Mouse (Mus musculus): Measurements from ENCODE around the gene Zfp628. TPM values are rescaled to one million over a fixed set of nuclear protein-coding genes. Genes with fewer than 3 reads are reported as not detected.

Gene Zfp628
- polyA plus RNA-seq, 1 experiment = 6.3 TPM

GRCm38 (mm10) chr7:4934160-4934914 lies 19.3 kb downstream of the Zfp628 start:
- no peak overlapping the region for H3K27ac ChIP-seq (ENCODE audit: insufficient read depth, low read length)
- no peaks in the 10 kb centered on the region for H3K4me1 ChIP-seq (ENCODE audit: control insufficient read depth, insufficient read depth, low read length)
- H3K4me3 ChIP-seq (ENCODE audit: insufficient read depth, low read length) = no peak overlapping the region
- TF ChIP-seq CTCF (IDR thresholded peaks at IDR 0.05; ENCODE audit: borderline replicate concordance, insufficient read depth, low read length) (no peak), POLR2A (IDR thresholded peaks at IDR 0.05; ENCODE audit: low read depth, low read length) (no peak)

GRCm38 (mm10) chr7:4936832-4937231 lies 21.8 kb downstream of the Zfp628 start:
- Histone ChIP-seq H3K27ac (ENCODE audit: insufficient read depth, low read length) (no peak overlapping the region), H3K4me3 (ENCODE audit: insufficient read depth, low read length) (no peak overlapping the region), H3K4me1 (ENCODE audit: control insufficient read depth, insufficient read depth, low read length) (no peaks in the 10 kb centered on the region)
- TF ChIP-seq CTCF (IDR thresholded peaks at IDR 0.05; ENCODE audit: borderline replicate concordance, insufficient read depth, low read length) (no peak), POLR2A (IDR thresholded peaks at IDR 0.05; ENCODE audit: low read depth, low read length) (no peak)

DNA sequence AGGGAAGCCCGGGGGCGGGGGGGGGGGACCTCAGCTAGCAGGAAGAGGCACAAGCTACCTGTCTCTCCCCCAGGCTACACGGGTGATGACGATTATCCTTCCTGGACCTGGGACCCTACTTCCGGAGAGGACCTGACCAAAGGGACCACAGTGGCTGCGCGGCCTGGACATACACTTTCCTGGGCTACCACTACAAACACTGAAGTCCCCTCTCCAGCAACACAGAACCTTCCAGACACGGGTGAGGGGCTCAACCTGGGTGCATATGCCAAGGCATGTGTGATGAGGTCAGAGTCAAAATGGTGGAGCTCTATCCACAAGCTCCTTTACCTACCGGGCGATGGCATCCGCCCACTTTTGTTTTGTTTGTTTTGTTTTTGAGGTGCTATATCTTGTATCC lies 22.4 kb downstream of the Zfp628 start:
- no peak overlapping the region for H3K4me3 ChIP-seq (ENCODE audit: insufficient read depth, low read length)
- no peaks in the 10 kb centered on the region for H3K4me1 ChIP-seq (ENCODE audit: control insufficient read depth, insufficient read depth, low read length)
- no peak overlapping the region for H3K27ac ChIP-seq (ENCODE audit: insufficient read depth, low read length)
- no peak for TF ChIP-seq POLR2A (IDR thresholded peaks at IDR 0.05; ENCODE audit: low read depth, low read length)
- no peak for TF ChIP-seq CTCF (IDR thresholded peaks at IDR 0.05; ENCODE audit: borderline replicate concordance, insufficient read depth, low read length)

DNA sequence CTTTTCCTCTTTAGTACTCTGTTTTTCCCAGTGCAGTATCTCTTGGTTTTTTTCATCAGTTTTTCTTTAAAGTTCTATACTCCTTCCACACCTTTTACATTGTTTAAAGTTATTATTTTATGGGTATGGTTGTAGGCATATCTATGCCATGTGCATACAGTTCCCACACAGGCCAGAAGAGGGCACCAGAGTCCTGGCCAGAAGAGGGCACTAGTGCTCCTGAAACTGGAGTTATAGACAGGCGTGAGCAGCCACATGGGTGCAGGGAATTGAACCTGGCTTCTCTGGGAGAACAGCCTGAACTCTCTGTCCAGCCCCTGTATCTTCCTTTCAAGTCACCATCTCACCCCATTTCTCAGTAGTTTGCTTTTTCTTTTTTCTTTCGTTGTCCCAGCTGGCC lies 23.4 kb downstream of the Zfp628 start:
- H3K4me1 ChIP-seq (ENCODE audit: control insufficient read depth, insufficient read depth, low read length) = no peaks in the 10 kb centered on the region
- TF ChIP-seq POLR2A (IDR thresholded peaks at IDR 0.05; ENCODE audit: low read depth, low read length) = no peak
- peak; percentile 82 for TF ChIP-seq CTCF (IDR thresholded peaks at IDR 0.05; ENCODE audit: borderline replicate concordance, insufficient read depth, low read length)
- no peak overlapping the region for H3K27ac ChIP-seq (ENCODE audit: insufficient read depth, low read length)
- H3K4me3 ChIP-seq (ENCODE audit: insufficient read depth, low read length) = no peak overlapping the region

- TF ChIP-seq POLR2A (IDR thresholded peaks at IDR 0.05; ENCODE audit: low read depth, low read length) (no peak), CTCF (IDR thresholded peaks at IDR 0.05; ENCODE audit: borderline replicate concordance, insufficient read depth, low read length) (peak; percentile 85)
- H3K4me1 ChIP-seq (ENCODE audit: control insufficient read depth, insufficient read depth, low read length) = no peaks in the 10 kb centered on the region
- no peak overlapping the region for H3K4me3 ChIP-seq (ENCODE audit: insufficient read depth, low read length)
- H3K27ac ChIP-seq (ENCODE audit: insufficient read depth, low read length) = no peak overlapping the region
Observed at GRCm38 (mm10) chr7:4940068-4940479, 25.1 kb downstream of the Zfp628 start.

DNA sequence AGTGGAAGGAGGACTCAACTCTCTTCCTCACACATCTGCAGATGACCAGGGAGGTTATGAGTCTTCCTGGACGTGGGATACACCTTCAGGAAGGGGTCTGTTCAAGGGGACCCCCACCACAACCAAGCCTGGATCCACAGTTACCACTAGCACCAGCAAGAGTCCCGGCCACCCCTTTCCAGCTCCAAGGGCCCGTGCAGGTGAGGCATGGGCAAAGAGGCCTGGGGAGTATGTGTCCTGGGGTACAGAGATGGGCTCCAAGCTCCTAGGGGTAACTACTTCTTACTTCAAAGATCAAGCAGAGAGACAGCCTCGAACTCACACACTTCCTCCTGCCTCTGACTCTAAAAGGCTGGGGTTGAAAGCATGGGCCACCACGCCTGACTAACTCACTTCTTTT lies 27.7 kb downstream of the Zfp628 start:
- no peak for TF ChIP-seq POLR2A (IDR thresholded peaks at IDR 0.05; ENCODE audit: low read depth, low read length)
- no peak for TF ChIP-seq CTCF (IDR thresholded peaks at IDR 0.05; ENCODE audit: borderline replicate concordance, insufficient read depth, low read length)
- 0 out of 2 replicates have a peak, but pooled peaks cover 1% of the 10 kb centered on the region for H3K4me1 ChIP-seq (ENCODE audit: control insufficient read depth, insufficient read depth, low read length)
- H3K27ac ChIP-seq (ENCODE audit: insufficient read depth, low read length) = no peak overlapping the region
- no peak overlapping the region for H3K4me3 ChIP-seq (ENCODE audit: insufficient read depth, low read length)

GRCm38 (mm10) chr7:4943223-4943815 lies 28.3 kb downstream of the Zfp628 start:
- H3K4me3 ChIP-seq (ENCODE audit: insufficient read depth, low read length) = no peak overlapping the region
- no peak overlapping the region for H3K27ac ChIP-seq (ENCODE audit: insufficient read depth, low read length)

DNA sequence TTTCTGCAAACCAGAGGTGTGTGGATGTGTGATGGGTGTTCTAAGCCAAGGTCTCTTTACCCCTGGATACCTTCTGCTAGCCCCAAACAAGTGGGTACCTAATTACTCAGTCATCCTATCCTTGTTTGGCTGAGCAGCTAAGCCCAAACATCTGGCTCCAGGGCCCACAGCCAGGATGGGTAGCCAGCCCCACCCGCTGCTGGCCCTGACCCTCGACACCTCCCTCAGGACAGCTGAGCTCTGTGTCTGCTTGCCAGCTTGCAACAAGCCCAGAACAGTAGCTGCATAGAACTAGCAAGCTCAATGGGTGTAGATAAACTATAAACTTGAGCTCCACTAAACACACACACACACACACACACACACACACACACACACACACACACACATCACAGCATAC lies 32.8 kb downstream of the Zfp628 start:
- TF ChIP-seq CTCF (IDR thresholded peaks at IDR 0.05; ENCODE audit: borderline replicate concordance, insufficient read depth, low read length) = no peak
- TF ChIP-seq POLR2A (IDR thresholded peaks at IDR 0.05; ENCODE audit: low read depth, low read length) = no peak
- no peak overlapping the region for H3K4me3 ChIP-seq (ENCODE audit: insufficient read depth, low read length)

More at GRCm38 (mm10) chr7:4943223-4943815, 28.3 kb downstream of the Zfp628 start:
- peaks cover 5% of the 10 kb centered on the region; the same call in 1 of the 2 replicates for H3K4me1 ChIP-seq (ENCODE audit: control insufficient read depth, insufficient read depth, low read length)
- TF ChIP-seq POLR2A (IDR thresholded peaks at IDR 0.05; ENCODE audit: low read depth, low read length) (no peak), CTCF (IDR thresholded peaks at IDR 0.05; ENCODE audit: borderline replicate concordance, insufficient read depth, low read length) (peak; percentile 81)

GRCm38 (mm10) chr7:4948386-4948785 lies 33.4 kb downstream of the Zfp628 start:
- Histone ChIP-seq H3K27ac (ENCODE audit: insufficient read depth, low read length) (no peak overlapping the region), H3K4me1 (ENCODE audit: control insufficient read depth, insufficient read depth, low read length) (peaks cover 5% of the 10 kb centered on the region; the same call in 1 of the 2 replicates), H3K4me3 (ENCODE audit: insufficient read depth, low read length) (no peak overlapping the region)
- TF ChIP-seq CTCF (IDR thresholded peaks at IDR 0.05; ENCODE audit: borderline replicate concordance, insufficient read depth, low read length) (no peak), POLR2A (IDR thresholded peaks at IDR 0.05; ENCODE audit: low read depth, low read length) (no peak)

More for the DNA sequence above, 32.8 kb downstream of the Zfp628 start:
- H3K27ac ChIP-seq (ENCODE audit: insufficient read depth, low read length) = no peak overlapping the region
- peaks cover 5% of the 10 kb centered on the region; the same call in 1 of the 2 replicates for H3K4me1 ChIP-seq (ENCODE audit: control insufficient read depth, insufficient read depth, low read length)

Data from embryonic fibroblast, embryonic 13.5 days (primary cell).